Mouse (Mus musculus): Measurements from ENCODE around the gene Krtap10-10. TPM values are rescaled to one million over a fixed set of nuclear protein-coding genes. Genes with fewer than 3 reads are reported as not detected.
"Not testable (repeated sequence)": the region's sequence is repeated elsewhere in the genome, so short reads cannot be mapped to it uniquely, and the experiment has no call there.

Gene Krtap10-10
- total and polyA plus RNA-seq, 3 experiments: not detected

DNA sequence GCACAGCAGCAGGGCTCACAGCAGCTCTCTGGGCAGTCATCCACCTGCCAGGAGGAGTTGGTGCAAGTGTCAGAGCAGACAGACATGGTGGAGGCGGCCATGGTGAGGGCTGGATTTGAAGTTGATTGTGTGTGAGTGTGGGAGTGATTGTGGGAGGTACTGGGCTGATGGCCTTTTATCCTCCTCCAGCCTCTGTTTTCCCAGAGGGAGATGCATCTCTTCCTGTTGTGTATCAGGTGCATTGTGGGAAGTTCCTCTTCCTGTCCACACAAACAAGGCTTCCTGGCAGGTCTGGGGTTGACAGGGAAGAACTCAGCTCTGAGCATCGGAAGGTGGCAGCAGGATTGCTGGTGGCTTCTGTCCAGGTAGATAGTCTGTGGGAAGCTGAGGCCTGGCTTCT lies 40.8 kb upstream of the Krtap10-10 start, which contains the start of gene Gm9639:
Gm9639 (minus strand) TSS at position 101 of the 400 bp plus-strand sequence.
- no peaks in the 10 kb centered on the region for H3K9me3 ChIP-seq (replicated peaks; ENCODE audit: insufficient read depth, low read length)
- H3K27ac ChIP-seq (ENCODE audit: control insufficient read depth, low read depth, low read length): no peak within 1 kb of the TSS
- DNase-seq (ENCODE audit: low read depth, low spot score): no peak
- H3K36me3 ChIP-seq (ENCODE audit: control insufficient read depth in 1 of 2, insufficient read depth in 2 of 2, low read length in 2 of 2): no peaks in the 10 kb centered on the region
- H3K79me2 ChIP-seq (ENCODE audit: control insufficient read depth, insufficient read depth, low read length, poor library complexity): no peaks in the 10 kb centered on the region
- H3K4me1 ChIP-seq (ENCODE audit: control insufficient read depth in 1 of 2, insufficient read depth in 2 of 2, low read length in 2 of 2): no peaks in the 10 kb centered on the region
- H3K27me3 ChIP-seq (ENCODE audit: control insufficient read depth in 1 of 2, insufficient read depth in 2 of 2, low read length in 2 of 2): 0 out of 4 replicates have a peak, but pooled peaks cover 0 to 1% of the 10 kb centered on the region in 2 experiments
- TF ChIP-seq TAL1 (IDR thresholded peaks at IDR 0.05; ENCODE audit: low read length) (no peak), E2F4 (IDR thresholded peaks at IDR 0.05; ENCODE audit: borderline replicate concordance, low read depth, low read length) (no peak), NRF1 (IDR thresholded peaks at IDR 0.05; ENCODE audit: insufficient read depth, low read depth, low read length, poor library complexity, severe bottlenecking) (no peak), MXI1 (IDR thresholded peaks at IDR 0.05; ENCODE audit: low read depth, low read length) (no peak), TBP (IDR thresholded peaks at IDR 0.05; ENCODE audit: low read depth, low read length) (no peak), MAFK (IDR thresholded peaks at IDR 0.05; ENCODE audit: borderline replicate concordance, low read depth, low read length) (no peak), ELF1 (IDR thresholded peaks at IDR 0.05; ENCODE audit: low read depth, low read length) (no peak), RAD21 (IDR thresholded peaks at IDR 0.05; ENCODE audit: low read depth, low read length) (no peak), ZC3H11A (IDR thresholded peaks at IDR 0.05; ENCODE audit: low read depth, low read length) (no peak), NELFE (IDR thresholded peaks at IDR 0.05; ENCODE audit: low read depth, low read length) (no peak), JUND (IDR thresholded peaks at IDR 0.05; ENCODE audit: low read depth, low read length) (no peak), POLR2A (IDR thresholded peaks at IDR 0.05; ENCODE audit: control insufficient read depth in 1 of 2, insufficient read depth in 1 of 2, low read depth in 1 of 2, low read length in 2 of 2, poor library complexity in 1 of 2) (no peak), UBTF (IDR thresholded peaks at IDR 0.05; ENCODE audit: borderline replicate concordance, insufficient read depth, low read depth, low read length) (no peak), KAT2A (conservative IDR thresholded peaks at IDR 0.05; ENCODE audit: low read depth, low read length) (no peak), ETS1 (IDR thresholded peaks at IDR 0.05; ENCODE audit: low read depth, low read length) (no peak), HCFC1 (IDR thresholded peaks at IDR 0.05; ENCODE audit: low read depth, low read length) (no peak), ZNF384 (IDR thresholded peaks at IDR 0.05; ENCODE audit: low read depth, low read length) (no peak), CTCF (IDR thresholded peaks at IDR 0.05 in 2 of 3, conservative IDR thresholded peaks at IDR 0.05 in 1 of 3; ENCODE audit: control insufficient read depth in 1 of 3, insufficient read depth in 1 of 3, low read depth in 2 of 3, low read length in 3 of 3, poor library complexity in 1 of 3, severe bottlenecking in 1 of 3) (no peak), POLR2AphosphoS5 (IDR thresholded peaks at IDR 0.05; ENCODE audit: borderline replicate concordance, low read depth, low read length) (no peak)
- no peak within 1 kb of the TSS for H3K4me3 ChIP-seq (ENCODE audit: control insufficient read depth in 1 of 2, insufficient read depth in 1 of 2, low read depth in 2 of 2, low read length in 2 of 2)
- no peak within 1 kb of the TSS for H3K9ac ChIP-seq (ENCODE audit: control insufficient read depth, low read depth, low read length, poor library complexity, severe bottlenecking)

DNA sequence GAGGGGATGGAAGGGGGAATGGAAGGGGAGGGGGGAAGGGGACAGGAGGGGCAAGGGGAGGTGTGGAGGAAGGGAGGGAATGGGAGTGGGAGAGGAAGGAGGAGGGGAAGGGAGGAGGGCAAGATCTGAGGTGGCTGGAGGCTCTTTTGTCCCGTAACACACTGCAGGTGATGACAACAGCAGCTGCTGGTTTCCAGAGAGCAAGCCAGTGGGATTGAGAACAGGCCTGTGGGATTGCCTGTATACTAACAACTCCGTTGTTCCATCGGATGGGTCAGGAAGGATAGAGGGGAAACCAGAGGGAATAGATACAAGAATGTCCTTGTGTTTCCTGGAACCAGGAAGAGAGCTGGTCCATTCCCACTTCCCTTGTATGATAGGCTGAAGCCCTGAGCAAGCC lies 38.1 kb upstream of the Krtap10-10 start:
- H3K4me1 ChIP-seq (ENCODE audit: control insufficient read depth in 1 of 2, insufficient read depth in 2 of 2, low read length in 2 of 2): no peaks in the 10 kb centered on the region
- H3K27me3 ChIP-seq (ENCODE audit: control insufficient read depth in 1 of 2, insufficient read depth in 2 of 2, low read length in 2 of 2): peaks cover 0 to 6% of the 10 kb centered on the region in 2 experiments
- no peak for TF ChIP-seq E2F4 (IDR thresholded peaks at IDR 0.05; ENCODE audit: borderline replicate concordance, low read depth, low read length)
- TF ChIP-seq TAL1 (IDR thresholded peaks at IDR 0.05; ENCODE audit: low read length): no peak
- TF ChIP-seq JUND (IDR thresholded peaks at IDR 0.05; ENCODE audit: low read depth, low read length): no peak
- TF ChIP-seq NELFE (IDR thresholded peaks at IDR 0.05; ENCODE audit: low read depth, low read length): no peak
- TF ChIP-seq MAZ (IDR thresholded peaks at IDR 0.05; ENCODE audit: low read depth, low read length): no peak
- no peak for TF ChIP-seq KAT2A (conservative IDR thresholded peaks at IDR 0.05; ENCODE audit: low read depth, low read length)
- no peak for TF ChIP-seq ZKSCAN1 (IDR thresholded peaks at IDR 0.05; ENCODE audit: low read depth, low read length)
- no peak for TF ChIP-seq ZNF384 (IDR thresholded peaks at IDR 0.05; ENCODE audit: low read depth, low read length)
- TF ChIP-seq CHD1 (IDR thresholded peaks at IDR 0.05; ENCODE audit: low read depth, low read length): no peak
- TF ChIP-seq GATA1 (IDR thresholded peaks at IDR 0.05; ENCODE audit: low read depth, low read length): no peak
- no peak for TF ChIP-seq MAX (IDR thresholded peaks at IDR 0.05; ENCODE audit: low read length)
- no peak for TF ChIP-seq CHD2 (IDR thresholded peaks at IDR 0.05; ENCODE audit: low read length)
- no peak overlapping the region for H3K4me3 ChIP-seq (ENCODE audit: control insufficient read depth in 1 of 2, insufficient read depth in 1 of 2, low read depth in 2 of 2, low read length in 2 of 2)
- no peak overlapping the region for H3K27ac ChIP-seq (ENCODE audit: control insufficient read depth, low read depth, low read length)
- H3K9ac ChIP-seq (ENCODE audit: control insufficient read depth, low read depth, low read length, poor library complexity, severe bottlenecking): no peak overlapping the region
- no peaks in the 10 kb centered on the region for H3K9me3 ChIP-seq (replicated peaks; ENCODE audit: insufficient read depth, low read length)
- no peaks in the 10 kb centered on the region for H3K36me3 ChIP-seq (ENCODE audit: control insufficient read depth in 1 of 2, insufficient read depth in 2 of 2, low read length in 2 of 2)
- no peak for DNase-seq (ENCODE audit: low read depth, low spot score)
- H3K79me2 ChIP-seq (ENCODE audit: control insufficient read depth, insufficient read depth, low read length, poor library complexity): no peaks in the 10 kb centered on the region

DNA sequence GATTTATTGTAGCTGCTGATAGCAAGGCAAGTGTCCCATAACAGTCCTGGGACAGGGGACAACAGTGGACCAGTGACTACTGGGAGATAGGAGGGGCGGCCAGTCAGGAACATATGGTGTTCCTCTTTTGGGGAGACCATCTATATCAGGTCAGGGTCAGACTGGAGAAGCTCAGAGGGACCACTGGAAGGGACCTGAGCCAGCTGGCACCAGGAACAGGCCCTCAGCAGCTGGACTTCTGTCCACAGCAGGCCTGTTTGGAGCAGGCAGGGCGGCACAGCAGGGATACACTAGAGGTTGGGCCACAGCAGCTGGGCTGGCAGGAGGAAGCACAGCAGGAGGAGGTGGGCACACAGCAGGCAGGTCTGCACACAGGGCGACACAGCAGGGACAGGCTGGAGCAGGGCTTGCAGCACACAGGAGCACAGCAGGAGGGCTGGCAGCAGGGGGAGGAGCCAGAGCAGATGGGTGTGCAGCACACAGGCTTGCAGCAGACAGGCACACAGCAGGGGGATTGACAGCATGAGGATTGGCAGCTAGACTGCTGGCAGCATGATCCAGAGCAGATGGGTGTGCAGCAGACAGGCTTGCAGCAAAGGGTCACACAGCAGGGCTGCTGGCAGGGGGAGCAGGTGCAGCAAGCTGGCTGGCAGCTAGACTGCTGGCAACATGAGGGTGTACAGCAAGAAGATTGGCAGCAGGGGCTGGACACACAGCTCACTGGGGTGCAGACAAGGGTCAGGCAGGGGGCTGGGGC lies 37.4 kb upstream of the Krtap10-10 start:
- DNase-seq (ENCODE audit: low read depth, low spot score); H3K9me3 ChIP-seq (replicated peaks; ENCODE audit: insufficient read depth, low read length); H3K36me3 ChIP-seq (ENCODE audit: control insufficient read depth in 1 of 2, insufficient read depth in 2 of 2, low read length in 2 of 2); H3K4me3 ChIP-seq (ENCODE audit: control insufficient read depth in 1 of 2, insufficient read depth in 1 of 2, low read depth in 2 of 2, low read length in 2 of 2); H3K9ac ChIP-seq (ENCODE audit: control insufficient read depth, low read depth, low read length, poor library complexity, severe bottlenecking); H3K27me3 ChIP-seq (ENCODE audit: control insufficient read depth in 1 of 2, insufficient read depth in 2 of 2, low read length in 2 of 2); H3K27ac ChIP-seq (ENCODE audit: control insufficient read depth, low read depth, low read length); H3K4me1 ChIP-seq (ENCODE audit: control insufficient read depth in 1 of 2, insufficient read depth in 2 of 2, low read length in 2 of 2); H3K79me2 ChIP-seq (ENCODE audit: control insufficient read depth, insufficient read depth, low read length, poor library complexity): not testable (repeated sequence)
